Mouse (Mus musculus) forebrain, embryonic 11.5 days (tissue): Measurements from ENCODE around the gene Cmtm2b. TPM values are rescaled to one million over a fixed set of nuclear protein-coding genes. Genes with fewer than 3 reads are reported as not detected.

Experiments
- ATAC-seq: fragments of 200-750 bp; cut with Nextera tagmentation; replicated peaks from 2 replicates; pipeline ENCODE4 v1.8.0; 2017; ENCODE audit warnings: moderate TSS enrichment; ENCODE audit not compliant: low FRiP score
- DNase-seq: peaks from one replicate; pipeline ENCODE4 v3.0.0-alpha.2; 2017; ENCODE audit warnings: low spot score
- H3K27ac ChIP-seq: fragments of 300-500 bp; sonication (generic); 2 replicates; pipeline ENCODE4 v1.5.1; 2014; ENCODE audit warnings: low read depth, low read length
- H3K27me3 ChIP-seq: fragments of 300-500 bp; sonication (generic); 2 replicates; pipeline ENCODE4 v1.6.1; 2014; ENCODE audit warnings: mild to moderate bottlenecking, low read length, mixed read lengths; ENCODE audit not compliant: control insufficient read depth, insufficient read depth
- H3K36me3 ChIP-seq: fragments of 300-500 bp; sonication (generic); 2 replicates; pipeline ENCODE4 v1.6.1; 2014; ENCODE audit warnings: mild to moderate bottlenecking, low read length, moderate library complexity, mixed read lengths; ENCODE audit not compliant: control insufficient read depth, insufficient read depth
- H3K4me1 ChIP-seq: fragments of 300-500 bp; sonication (generic); replicated peaks from 2 replicates; pipeline ENCODE4 v1.6.1; 2014; ENCODE audit warnings: low read length, mixed read lengths; ENCODE audit not compliant: control insufficient read depth, insufficient read depth
- H3K4me2 ChIP-seq: fragments of 300-500 bp; sonication (generic); 2 replicates; pipeline ENCODE4 v1.6.1; 2014; ENCODE audit warnings: low read depth, mild to moderate bottlenecking, low read length, moderate library complexity, mixed read lengths; ENCODE audit not compliant: severe bottlenecking
- H3K4me3 ChIP-seq: fragments of 300-500 bp; sonication (generic); 2 replicates; pipeline ENCODE4 v1.5.1; 2014; ENCODE audit warnings: low read depth, low read length
- H3K9ac ChIP-seq: fragments of 300-500 bp; sonication (generic); 2 replicates; pipeline ENCODE4 v1.6.1; 2014; ENCODE audit warnings: low read length
- H3K9me3 ChIP-seq: fragments of 300-500 bp; sonication (generic); 2 replicates; pipeline ENCODE4 v1.6.1; 2016; ENCODE audit warnings: low read length, mixed read lengths; ENCODE audit not compliant: control insufficient read depth
- WGBS: fragments of 180-500 bp; shearing (Covaris S2); extraction: QIAGEN DNeasy Blood & Tissue Kit; methylation state at CpG from one replicate; pipeline ENCODE4 v1.1.7; 2014; 5-methylcytosine and 5-hydroxymethylcytosine counted together
- polyA plus RNA-seq: library from polyadenylated mRNA; unstranded; fragments of >200 nt; fragmentation: Nextera tagmentation; extraction: Ambion mirVana; gene quantifications from 2 replicates; pipeline ENCODE4 v1.2.1, GENCODE M21; 2014

Gene Cmtm2b
- polyA plus RNA-seq, 1 experiment from 2014 or later: not detected

DNA sequence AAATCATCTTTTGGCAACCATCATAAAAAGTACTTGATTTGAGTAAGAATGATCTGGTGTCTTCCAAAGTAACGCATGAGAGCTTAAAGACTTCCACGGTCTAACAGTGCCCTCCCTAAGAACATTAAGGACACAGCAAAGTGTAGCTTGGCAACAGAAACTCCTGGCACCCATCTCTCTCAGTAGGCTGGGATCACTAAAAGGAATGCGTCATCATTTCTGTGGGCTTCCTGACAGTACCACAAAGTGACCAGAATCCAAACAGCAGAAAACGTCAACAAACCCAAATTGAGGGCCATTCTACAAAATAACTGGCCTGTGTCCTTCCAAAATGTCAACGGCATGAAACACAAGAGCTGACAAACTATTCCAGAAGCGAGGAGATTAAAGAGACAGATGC is 48.0 kb downstream of the Cmtm2b start:
- no peaks in the 10 kb centered on the region for H3K36me3 ChIP-seq
- no peak for DNase-seq
- no peaks in the 10 kb centered on the region for H3K9me3 ChIP-seq
- no peak overlapping the region for H3K4me2 ChIP-seq
- H3K27ac ChIP-seq: no peak overlapping the region
- no peak overlapping the region for H3K9ac ChIP-seq
- WGBS: 92% methylated on average over 6 of the region's 6 CpGs
- ATAC-seq: no peak
- peaks cover 4% of the 10 kb centered on the region; the same call in 1 of the 2 replicates for H3K4me1 ChIP-seq
- no peaks in the 10 kb centered on the region for H3K27me3 ChIP-seq
- H3K4me3 ChIP-seq: no peak overlapping the region

DNA sequence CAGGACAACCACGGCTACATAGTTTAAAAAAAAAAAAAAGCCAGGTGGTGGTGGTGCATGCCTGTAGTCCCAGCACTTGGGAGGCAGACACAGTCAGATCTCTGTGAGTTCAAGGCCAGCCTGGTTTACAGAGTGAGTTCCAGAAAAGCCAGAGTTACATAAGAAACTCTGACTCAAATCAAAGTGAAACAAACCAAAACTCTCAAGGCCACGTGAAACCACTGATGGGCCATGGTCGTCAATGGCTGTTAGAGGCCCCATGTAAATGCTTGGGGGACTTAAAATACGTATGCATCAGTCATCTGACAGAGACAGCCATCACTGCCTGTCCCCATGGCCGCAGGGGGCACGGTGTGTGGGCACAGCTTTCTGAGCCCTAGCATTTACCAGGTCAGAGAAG is 49.1 kb downstream of the Cmtm2b start:
- peaks cover 9% of the 10 kb centered on the region; the same call in 1 of the 2 replicates for H3K4me1 ChIP-seq
- no peaks in the 10 kb centered on the region for H3K9me3 ChIP-seq
- no peak overlapping the region for H3K4me3 ChIP-seq
- no peaks in the 10 kb centered on the region for H3K36me3 ChIP-seq
- no peak overlapping the region for H3K9ac ChIP-seq
- H3K4me2 ChIP-seq: no peak overlapping the region
- H3K27me3 ChIP-seq: no peaks in the 10 kb centered on the region
- 90% methylated on average over 6 of the region's 6 CpGs for whole genome bisulfite sequencing
- no peak overlapping the region for H3K27ac ChIP-seq
- ATAC-seq: no peak
- DNase-seq: no peak

DNA sequence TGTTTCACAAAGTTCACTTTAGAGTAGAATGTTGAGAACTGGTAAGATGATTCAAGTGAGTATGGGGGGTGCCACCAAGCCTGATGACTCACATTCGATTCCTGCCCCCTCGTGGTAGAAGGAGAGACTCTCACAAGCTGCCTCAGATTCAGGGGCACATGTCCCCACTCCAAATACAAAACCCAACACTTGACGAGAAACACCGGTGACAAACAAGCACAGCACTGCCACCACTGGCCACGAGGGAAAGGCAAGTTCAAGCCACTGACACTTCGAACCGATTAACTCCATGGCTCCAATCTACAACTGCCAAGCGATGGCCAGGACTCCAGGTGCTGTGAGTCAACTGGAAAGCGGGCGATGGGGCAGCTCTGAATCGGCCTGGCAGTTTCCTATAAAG is 51.7 kb downstream of the Cmtm2b start:
- no peak overlapping the region for H3K27ac ChIP-seq
- DNase-seq: no peak
- H3K36me3 ChIP-seq: no peaks in the 10 kb centered on the region
- no peaks in the 10 kb centered on the region for H3K9me3 ChIP-seq
- H3K27me3 ChIP-seq: no peaks in the 10 kb centered on the region
- ATAC-seq: no peak
- 86% methylated on average over 11 of the region's 11 CpGs for WGBS
- H3K4me1 ChIP-seq: peaks cover 9% of the 10 kb centered on the region; the same call in 1 of the 2 replicates
- H3K4me2 ChIP-seq: no peak overlapping the region
- no peak overlapping the region for H3K4me3 ChIP-seq
- no peak overlapping the region for H3K9ac ChIP-seq

DNA sequence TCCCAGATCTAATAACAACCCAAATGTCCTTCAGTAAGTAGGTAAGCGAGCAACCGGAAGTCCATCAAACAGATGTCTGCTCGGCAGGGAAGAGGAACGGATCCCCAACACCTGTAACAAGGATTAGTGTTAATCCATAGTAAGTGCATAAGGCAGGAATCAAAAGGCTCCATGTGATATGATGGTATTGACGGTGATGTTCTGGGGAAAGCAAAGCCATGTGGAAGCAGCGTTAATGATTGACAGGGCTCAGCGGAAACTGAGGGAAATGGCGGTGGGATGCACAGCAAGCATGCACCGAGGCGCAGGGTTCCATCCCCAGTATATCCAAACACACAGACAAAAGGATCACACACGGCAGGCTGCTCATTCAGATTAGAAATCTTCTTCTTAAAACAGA is 52.2 kb downstream of the Cmtm2b start:
- H3K4me2 ChIP-seq: no peak overlapping the region
- no peaks in the 10 kb centered on the region for H3K36me3 ChIP-seq
- no peak overlapping the region for H3K9ac ChIP-seq
- WGBS: 73% methylated on average over 11 of the region's 11 CpGs
- H3K27me3 ChIP-seq: no peaks in the 10 kb centered on the region
- ATAC-seq: no peak
- no peaks in the 10 kb centered on the region for H3K9me3 ChIP-seq
- no peak overlapping the region for H3K4me3 ChIP-seq
- DNase-seq: no peak
- H3K27ac ChIP-seq: no peak overlapping the region
- H3K4me1 ChIP-seq: peaks cover 9% of the 10 kb centered on the region; the same call in 1 of the 2 replicates

DNA sequence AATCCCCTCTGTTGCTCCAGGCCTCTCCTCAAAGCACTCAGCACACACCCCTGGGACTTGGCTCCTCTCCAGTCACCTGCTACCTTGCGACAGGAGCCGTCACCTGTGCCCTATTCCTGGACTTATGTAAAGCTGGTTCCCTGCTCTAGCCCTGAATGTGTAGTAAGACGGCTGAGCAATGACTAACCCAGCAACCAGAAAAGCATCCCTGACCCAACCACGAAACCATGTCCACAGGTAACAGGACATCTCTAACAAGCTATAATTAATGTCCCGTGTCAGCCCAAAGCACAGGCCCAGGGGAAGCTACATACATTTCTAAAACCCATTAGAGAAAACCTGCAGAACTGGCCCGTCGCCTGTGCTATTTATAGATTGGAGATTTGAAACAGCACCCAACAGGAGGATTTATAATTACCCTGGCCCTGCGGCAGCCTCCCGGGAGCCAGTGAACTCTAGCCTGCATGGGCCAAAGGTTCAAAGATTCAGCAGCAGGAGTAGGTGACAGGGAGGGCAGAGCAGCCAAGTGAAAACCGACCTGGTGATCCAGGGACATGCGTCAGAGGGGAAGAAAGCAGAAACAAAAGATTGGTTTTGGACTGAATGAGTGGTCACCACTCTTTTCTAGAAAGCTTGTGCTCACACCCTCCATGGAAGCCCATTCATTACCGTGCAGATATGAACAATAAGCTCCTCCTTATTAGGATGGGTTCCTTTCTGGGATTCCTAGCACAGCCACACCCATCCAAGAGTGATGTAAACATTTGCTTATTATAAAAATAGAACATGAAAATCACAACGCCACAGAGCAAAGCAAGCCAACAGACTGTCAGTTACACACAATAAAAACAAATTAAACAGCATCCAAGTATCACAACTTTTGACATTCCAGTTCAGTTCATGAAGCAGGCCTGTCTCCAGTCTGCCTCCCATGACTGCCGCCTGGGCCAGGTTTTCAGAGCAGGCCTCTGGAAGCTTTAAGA is 53.1 kb downstream of the Cmtm2b start:
- Histone ChIP-seq H3K4me3 (no peak overlapping the region), H3K27ac (peak overlapping the region; percentile 31; the same call in 1 of the 2 replicates)
- WGBS: 47% methylated on average over 14 of the region's 14 CpGs

DNA sequence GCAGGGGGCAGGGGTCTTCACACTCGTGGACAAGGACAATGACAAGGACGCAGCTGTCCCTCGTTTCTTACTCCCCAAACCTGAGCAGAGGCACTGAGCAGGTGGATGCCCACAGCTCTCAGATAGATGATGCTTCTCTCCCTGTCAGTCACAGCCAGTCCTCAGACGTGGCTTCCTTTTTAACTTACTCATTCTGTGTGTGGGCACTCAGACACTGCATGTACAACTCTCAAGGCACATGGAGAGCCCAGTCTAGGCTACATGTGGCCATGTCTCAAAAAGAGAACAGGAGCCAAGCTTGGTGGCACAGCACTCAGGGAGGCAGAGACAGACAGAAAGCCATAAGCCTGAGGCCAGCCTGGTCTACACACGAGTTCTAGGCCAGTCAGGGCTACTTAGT is 53.9 kb downstream of the Cmtm2b start:
- no peaks in the 10 kb centered on the region for H3K9me3 ChIP-seq
- WGBS: 45% methylated on average over 5 of the region's 5 CpGs
- no peaks in the 10 kb centered on the region for H3K36me3 ChIP-seq
- H3K9ac ChIP-seq: no peak overlapping the region
- no peak for DNase-seq
- H3K27ac ChIP-seq: no peak overlapping the region
- no peak overlapping the region for H3K4me3 ChIP-seq
- H3K4me2 ChIP-seq: no peak overlapping the region
- no peaks in the 10 kb centered on the region for H3K27me3 ChIP-seq
- peaks cover 4% of the 10 kb centered on the region; the same call in 1 of the 2 replicates for H3K4me1 ChIP-seq
- no peak for ATAC-seq

More for the DNA sequence above, 53.1 kb downstream of the Cmtm2b start:
- ATAC-seq (no peak), DNase-seq (no peak)
- H3K4me1 ChIP-seq: peaks cover 4% of the 10 kb centered on the region; the same call in 1 of the 2 replicates
- H3K9ac ChIP-seq: no peak overlapping the region
- no peaks in the 10 kb centered on the region for H3K36me3 ChIP-seq
- H3K27me3 ChIP-seq: no peaks in the 10 kb centered on the region
- H3K4me2 ChIP-seq: no peak overlapping the region
- H3K9me3 ChIP-seq: no peaks in the 10 kb centered on the region

DNA sequence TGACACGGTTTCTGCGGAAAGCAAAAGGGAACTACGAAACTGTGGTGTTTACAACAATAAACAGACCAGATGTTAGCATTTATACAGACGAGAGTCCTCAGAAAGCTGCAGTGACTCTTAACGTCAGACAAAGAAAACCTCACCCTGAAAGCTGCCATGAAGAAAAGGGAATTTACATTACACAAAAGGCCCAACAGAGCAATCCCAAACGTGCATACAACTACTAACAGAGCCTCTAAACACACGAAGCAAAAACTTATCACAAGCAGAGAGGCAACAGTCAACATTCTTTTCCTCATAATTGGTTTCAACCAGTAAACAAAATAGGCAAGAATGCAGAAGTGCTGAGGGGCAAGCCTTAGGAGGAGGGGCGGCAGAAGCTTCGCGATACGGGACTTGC is 54.6 kb downstream of the Cmtm2b start:
- Histone ChIP-seq H3K9ac (no peak overlapping the region), H3K36me3 (no peaks in the 10 kb centered on the region), H3K27ac (no peak overlapping the region), H3K4me1 (peaks cover 5% of the 10 kb centered on the region; the same call in 1 of the 2 replicates), H3K4me2 (no peak overlapping the region), H3K27me3 (no peaks in the 10 kb centered on the region), H3K9me3 (no peaks in the 10 kb centered on the region), H3K4me3 (no peak overlapping the region)
- WGBS: 37% methylated on average over 11 of the region's 11 CpGs
- ATAC-seq: no peak
- no peak for DNase-seq

DNA sequence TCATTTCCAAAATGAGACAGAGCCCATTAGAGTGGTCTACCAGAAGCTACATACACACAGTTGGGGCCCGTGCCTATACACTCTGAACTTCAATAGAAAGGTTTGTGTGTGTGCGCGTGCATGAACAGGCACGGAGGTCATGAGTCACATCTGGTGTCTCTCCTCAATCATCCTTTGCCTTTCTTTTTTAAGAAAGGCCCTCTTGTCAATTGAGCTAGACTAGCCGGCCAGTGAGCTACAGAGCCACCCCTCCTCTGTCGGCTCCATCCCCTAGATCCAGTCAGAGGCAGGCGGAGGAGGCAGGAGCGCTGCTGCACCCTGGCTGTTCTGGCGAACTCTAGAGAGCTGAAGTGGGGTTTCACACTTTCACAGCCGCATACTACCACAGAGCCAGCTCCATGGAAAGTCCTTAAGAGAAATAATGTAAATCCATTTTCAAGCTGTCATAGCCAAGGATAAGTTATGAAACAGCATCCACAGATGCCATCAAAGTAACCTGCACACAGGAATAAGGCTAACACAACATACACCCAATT is 57.3 kb downstream of the Cmtm2b start:
- no peak for DNase-seq
- no peaks in the 10 kb centered on the region for H3K27me3 ChIP-seq
- no peak overlapping the region for H3K9ac ChIP-seq
- no peak for ATAC-seq
- no peak overlapping the region for H3K4me3 ChIP-seq
- H3K4me1 ChIP-seq: peaks cover 6% of the 10 kb centered on the region; the same call in 1 of the 2 replicates
- H3K27ac ChIP-seq: no peak overlapping the region
- H3K36me3 ChIP-seq: no peaks in the 10 kb centered on the region
- 60% methylated on average over 10 of the region's 10 CpGs for WGBS
- no peaks in the 10 kb centered on the region for H3K9me3 ChIP-seq
- H3K4me2 ChIP-seq: no peak overlapping the region
